Mouse (Mus musculus): ENCODE results near the gene Cdh4.

Cdh4 gene

GRCm38 (mm10) chr2:179664171-179664608, 222.0 kb downstream of the Cdh4 start:
- DNase-seq (ENCODE audit: low read depth, low spot score), result no peak

GRCm38 (mm10) chr2:179670689-179671088, 228.5 kb downstream of the Cdh4 start:
- no peak for DNase-seq (ENCODE audit: low read depth, low spot score)

GRCm38 (mm10) chr2:179679866-179680265, 237.6 kb downstream of the Cdh4 start:
- no peak for DNase-seq (ENCODE audit: low read depth, low spot score)

GRCm38 (mm10) chr2:179681386-179681785, 239.2 kb downstream of the Cdh4 start:
- peak; percentile 52 for DNase-seq (ENCODE audit: low read depth, low spot score)

- no peak for DNase-seq (ENCODE audit: low read depth, low spot score)
Observed at GRCm38 (mm10) chr2:179687243-179687681, 245.0 kb downstream of the Cdh4 start.

- no peak for DNase-seq (ENCODE audit: low read depth, low spot score)
Observed at GRCm38 (mm10) chr2:179688976-179689375, 246.7 kb downstream of the Cdh4 start.

GRCm38 (mm10) chr2:179689761-179690160, 247.5 kb downstream of the Cdh4 start:
- no peak for DNase-seq (ENCODE audit: low read depth, low spot score)

- no peak for DNase-seq (ENCODE audit: low read depth, low spot score)
Observed at GRCm38 (mm10) chr2:179690571-179690970, 248.3 kb downstream of the Cdh4 start.

- no peak for DNase-seq (ENCODE audit: low read depth, low spot score)
Observed at GRCm38 (mm10) chr2:179694936-179695335, 252.7 kb downstream of the Cdh4 start.

- DNase-seq (ENCODE audit: low read depth, low spot score), result no peak
Observed at GRCm38 (mm10) chr2:179697601-179698000, 255.4 kb downstream of the Cdh4 start.

- no peak for DNase-seq (ENCODE audit: low read depth, low spot score)
Observed at GRCm38 (mm10) chr2:179698196-179698985, 256.2 kb downstream of the Cdh4 start.

GRCm38 (mm10) chr2:179705043-179705442, 262.8 kb downstream of the Cdh4 start:
- DNase-seq (ENCODE audit: low read depth, low spot score), result no peak

GRCm38 (mm10) chr2:179705461-179705860, 263.2 kb downstream of the Cdh4 start:
- DNase-seq (ENCODE audit: low read depth, low spot score), result no peak

- no peak for DNase-seq (ENCODE audit: low read depth, low spot score)
Observed at GRCm38 (mm10) chr2:179706616-179707015, 264.4 kb downstream of the Cdh4 start.

- DNase-seq (ENCODE audit: low read depth, low spot score), result no peak
Observed at GRCm38 (mm10) chr2:179709111-179709510, 266.9 kb downstream of the Cdh4 start.

- DNase-seq (ENCODE audit: low read depth, low spot score), result no peak
Observed at GRCm38 (mm10) chr2:179712690-179713089, 270.5 kb downstream of the Cdh4 start.

- no peak for DNase-seq (ENCODE audit: low read depth, low spot score)
Observed at GRCm38 (mm10) chr2:179713326-179713725, 271.1 kb downstream of the Cdh4 start.

- no peak for DNase-seq (ENCODE audit: low read depth, low spot score)
Observed at GRCm38 (mm10) chr2:179714145-179714544, 271.9 kb downstream of the Cdh4 start.

GRCm38 (mm10) chr2:179715375-179715774, 273.1 kb downstream of the Cdh4 start:
- DNase-seq (ENCODE audit: low read depth, low spot score), result no peak

- DNase-seq (ENCODE audit: low read depth, low spot score), result no peak
Observed at GRCm38 (mm10) chr2:179720366-179720765, 278.1 kb downstream of the Cdh4 start.

GRCm38 (mm10) chr2:179721534-179722516, 279.6 kb downstream of the Cdh4 start:
- peak; percentile 68 for DNase-seq (ENCODE audit: low read depth, low spot score)

- peak; percentile 95 for DNase-seq (ENCODE audit: low read depth, low spot score)
Observed at GRCm38 (mm10) chr2:179722776-179723386, 280.6 kb downstream of the Cdh4 start.

Data from A20 (cell line).